Mouse (Mus musculus) bone marrow macrophage, adult 2 months (primary cell): ENCODE measurements around the gene Bach1.

ENCODE experiments used
- CTCF ChIP-seq: IDR thresholded peaks from 2 replicates; pipeline ENCODE4 v1.5.1; 2012; ENCODE audit warnings: low read depth, mild to moderate bottlenecking, low read length, moderate library complexity
- POLR2A ChIP-seq: IDR thresholded peaks from 2 replicates; pipeline ENCODE4 v1.6.1; 2012; ENCODE audit warnings: mild to moderate bottlenecking, low read depth, low read length, borderline replicate concordance

DNA sequence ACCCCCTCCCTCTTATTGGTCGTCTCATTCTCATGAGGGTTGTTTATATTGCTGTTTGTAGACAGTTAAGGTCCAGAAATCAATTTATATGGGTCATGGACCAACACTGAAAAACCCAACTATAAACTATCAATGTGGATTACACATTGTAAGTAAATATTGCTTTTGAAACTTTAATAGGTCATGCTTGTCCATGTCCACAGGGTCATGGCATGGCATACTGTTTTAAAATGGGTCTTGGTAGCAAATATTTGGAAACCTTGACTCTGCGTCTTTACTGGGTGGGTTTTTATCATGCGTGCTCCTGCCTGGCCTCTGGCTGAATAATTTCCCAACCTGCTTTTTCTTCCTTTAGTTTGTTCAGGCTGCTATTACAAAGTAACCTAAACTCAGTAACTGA, 57.2 kb downstream of the Bach1 start:
- TF ChIP-seq CTCF (no peak), POLR2A (no peak)
